Mouse (Mus musculus): Measurements from ENCODE around the gene Pcdh8. TPM values are rescaled to one million over a fixed set of nuclear protein-coding genes. Genes with fewer than 3 reads are reported as not detected.

Gene Pcdh8
- polyA plus RNA-seq, 1 experiment from 2014 or later: not detected

DNA sequence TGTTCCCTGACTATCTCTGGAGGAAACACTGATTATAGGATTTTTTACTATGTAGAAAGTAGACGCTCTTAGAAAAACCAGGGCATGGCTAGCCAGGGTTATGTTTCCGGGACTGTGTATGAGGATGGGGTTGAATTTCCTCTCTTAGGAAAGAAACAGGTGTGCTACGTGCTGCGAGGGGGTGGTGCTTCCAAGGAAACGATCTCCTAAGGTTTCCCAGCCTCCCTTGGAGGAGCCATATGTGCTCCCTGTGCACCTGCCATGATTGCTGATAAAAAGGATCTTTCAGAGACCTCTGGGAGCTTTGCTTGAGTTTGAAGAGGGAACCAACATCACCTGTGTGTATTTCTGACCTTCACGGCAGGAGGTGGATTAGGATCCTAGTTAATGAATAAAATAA, 16.8 kb upstream of the Pcdh8 start:
- no peak for ATAC-seq
- Histone ChIP-seq H3K9ac (replicated peaks; ENCODE audit: low read depth) (no peak overlapping the region), H3K36me3 (ENCODE audit: insufficient read depth, low read length) (no peaks in the 10 kb centered on the region), H3K4me3 (ENCODE audit: low read depth, low read length) (no peak overlapping the region), H3K4me2 (replicated peaks; ENCODE audit: low read depth, low read length) (no peak overlapping the region), H3K27ac (ENCODE audit: low read length) (no peak overlapping the region), H3K4me1 (ENCODE audit: insufficient read depth, low read depth, low read length) (no peaks in the 10 kb centered on the region), H3K9me3 (ENCODE audit: low read length) (no peaks in the 10 kb centered on the region), H3K27me3 (replicated peaks; ENCODE audit: insufficient read depth, low read length) (no peaks in the 10 kb centered on the region)
- no peak for DNase-seq (ENCODE audit: low spot score)
- 78% methylated on average over 6 of the region's 6 CpGs for WGBS
- no peak for TF ChIP-seq EP300 (IDR thresholded peaks at IDR 0.05)
- no peak for TF ChIP-seq CTCF (IDR thresholded peaks at IDR 0.05)

DNA sequence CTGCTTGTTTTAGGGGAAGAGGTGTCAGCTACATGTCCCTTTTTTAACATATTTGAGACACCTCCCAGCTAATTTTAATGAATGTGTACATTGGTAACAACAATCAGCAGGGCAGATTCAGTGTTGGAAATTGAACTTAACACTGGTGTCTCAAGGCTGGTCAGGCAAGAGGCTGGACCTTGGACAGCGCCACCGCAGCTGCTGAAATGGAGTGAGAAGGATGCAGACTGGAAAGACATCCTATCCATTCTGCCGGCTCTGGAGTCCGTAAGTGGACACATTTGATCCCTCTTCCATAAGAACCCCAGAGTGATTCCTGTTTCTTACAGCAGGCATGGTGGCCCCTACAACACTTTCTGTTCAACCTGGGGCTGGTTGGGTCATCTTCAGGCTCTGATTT, 14.3 kb upstream of the Pcdh8 start:
- Histone ChIP-seq H3K4me2 (replicated peaks; ENCODE audit: low read depth, low read length) (no peak overlapping the region), H3K4me1 (ENCODE audit: insufficient read depth, low read depth, low read length) (no peaks in the 10 kb centered on the region), H3K9me3 (ENCODE audit: low read length) (no peaks in the 10 kb centered on the region), H3K36me3 (ENCODE audit: insufficient read depth, low read length) (no peaks in the 10 kb centered on the region), H3K27ac (ENCODE audit: low read length) (no peak overlapping the region), H3K27me3 (replicated peaks; ENCODE audit: insufficient read depth, low read length) (no peaks in the 10 kb centered on the region), H3K4me3 (ENCODE audit: low read depth, low read length) (no peak overlapping the region), H3K9ac (replicated peaks; ENCODE audit: low read depth) (no peak overlapping the region)
- DNase-seq (ENCODE audit: low spot score) (no peak), ATAC-seq (no peak)
- 25% methylated on average over 4 of the region's 4 CpGs for WGBS
- TF ChIP-seq CTCF (IDR thresholded peaks at IDR 0.05) (no peak), EP300 (IDR thresholded peaks at IDR 0.05) (no peak)

DNA sequence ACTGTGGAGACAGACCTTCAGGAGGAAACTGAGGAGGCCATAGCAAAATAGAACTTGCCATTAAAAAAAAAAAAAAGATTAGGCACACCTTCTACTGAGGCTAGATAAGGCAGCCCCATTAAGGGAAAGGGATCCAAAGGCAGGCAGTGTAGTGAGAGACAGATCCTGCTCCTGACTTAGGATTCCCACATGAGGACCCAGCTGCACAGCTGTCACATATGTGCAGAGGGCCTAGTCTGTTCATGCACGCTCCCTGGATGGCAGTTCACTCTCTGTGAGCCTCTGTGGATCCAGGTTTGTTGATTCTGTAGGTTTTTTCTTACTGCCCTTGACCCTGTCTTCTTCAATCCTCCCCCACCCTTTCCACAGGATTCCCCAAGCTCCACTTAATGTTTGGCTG, 9.8 kb upstream of the Pcdh8 start:
- Histone ChIP-seq H3K9me3 (ENCODE audit: low read length) (no peaks in the 10 kb centered on the region), H3K4me2 (replicated peaks; ENCODE audit: low read depth, low read length) (no peak overlapping the region), H3K4me3 (ENCODE audit: low read depth, low read length) (no peak overlapping the region), H3K4me1 (ENCODE audit: insufficient read depth, low read depth, low read length) (no peaks in the 10 kb centered on the region), H3K9ac (replicated peaks; ENCODE audit: low read depth) (no peak overlapping the region), H3K27ac (ENCODE audit: low read length) (no peak overlapping the region), H3K27me3 (replicated peaks; ENCODE audit: insufficient read depth, low read length) (no peaks in the 10 kb centered on the region), H3K36me3 (ENCODE audit: insufficient read depth, low read length) (no peaks in the 10 kb centered on the region)
- ATAC-seq: no peak
- TF ChIP-seq EP300 (IDR thresholded peaks at IDR 0.05) (no peak), CTCF (IDR thresholded peaks at IDR 0.05) (no peak)
- DNase-seq (ENCODE audit: low spot score): no peak
- 46% methylated on average over 1 of the region's 1 CpGs for WGBS

GRCm38 (mm10) chr14:79780332-79780731, 9.2 kb upstream of the Pcdh8 start:
- 0 out of 2 replicates have a peak, but pooled peaks cover 3% of the 10 kb centered on the region for H3K27me3 ChIP-seq (replicated peaks; ENCODE audit: insufficient read depth, low read length)
- WGBS: 24% methylated on average over 6 of the region's 6 CpGs
- no peak for ATAC-seq
- no peak overlapping the region for H3K9ac ChIP-seq (replicated peaks; ENCODE audit: low read depth)
- no peak overlapping the region for H3K27ac ChIP-seq (ENCODE audit: low read length)
- no peak for DNase-seq (ENCODE audit: low spot score)
- H3K4me2 ChIP-seq (replicated peaks; ENCODE audit: low read depth, low read length): no peak overlapping the region
- H3K9me3 ChIP-seq (ENCODE audit: low read length): no peaks in the 10 kb centered on the region
- no peaks in the 10 kb centered on the region for H3K4me1 ChIP-seq (ENCODE audit: insufficient read depth, low read depth, low read length)
- TF ChIP-seq CTCF (IDR thresholded peaks at IDR 0.05) (no peak), EP300 (IDR thresholded peaks at IDR 0.05) (no peak)
- H3K4me3 ChIP-seq (ENCODE audit: low read depth, low read length): no peak overlapping the region
- H3K36me3 ChIP-seq (ENCODE audit: insufficient read depth, low read length): no peaks in the 10 kb centered on the region

- H3K27ac ChIP-seq (ENCODE audit: low read length): no peak overlapping the region
- H3K9me3 ChIP-seq (ENCODE audit: low read length): no peaks in the 10 kb centered on the region
- H3K4me1 ChIP-seq (ENCODE audit: insufficient read depth, low read depth, low read length): no peaks in the 10 kb centered on the region
- H3K4me2 ChIP-seq (replicated peaks; ENCODE audit: low read depth, low read length): no peak overlapping the region
- no peak overlapping the region for H3K9ac ChIP-seq (replicated peaks; ENCODE audit: low read depth)
- H3K27me3 ChIP-seq (replicated peaks; ENCODE audit: insufficient read depth, low read length): 0 out of 2 replicates have a peak, but pooled peaks cover 3% of the 10 kb centered on the region
- no peaks in the 10 kb centered on the region for H3K36me3 ChIP-seq (ENCODE audit: insufficient read depth, low read length)
- 56% methylated on average over 4 of the region's 4 CpGs for WGBS
- TF ChIP-seq EP300 (IDR thresholded peaks at IDR 0.05) (no peak), CTCF (IDR thresholded peaks at IDR 0.05) (no peak)
- ATAC-seq (no peak), DNase-seq (ENCODE audit: low spot score) (no peak)
- no peak overlapping the region for H3K4me3 ChIP-seq (ENCODE audit: low read depth, low read length)
These were observed 8.7 kb upstream of the Pcdh8 start for GRCm38 (mm10) chr14:79779841-79780240.

DNA sequence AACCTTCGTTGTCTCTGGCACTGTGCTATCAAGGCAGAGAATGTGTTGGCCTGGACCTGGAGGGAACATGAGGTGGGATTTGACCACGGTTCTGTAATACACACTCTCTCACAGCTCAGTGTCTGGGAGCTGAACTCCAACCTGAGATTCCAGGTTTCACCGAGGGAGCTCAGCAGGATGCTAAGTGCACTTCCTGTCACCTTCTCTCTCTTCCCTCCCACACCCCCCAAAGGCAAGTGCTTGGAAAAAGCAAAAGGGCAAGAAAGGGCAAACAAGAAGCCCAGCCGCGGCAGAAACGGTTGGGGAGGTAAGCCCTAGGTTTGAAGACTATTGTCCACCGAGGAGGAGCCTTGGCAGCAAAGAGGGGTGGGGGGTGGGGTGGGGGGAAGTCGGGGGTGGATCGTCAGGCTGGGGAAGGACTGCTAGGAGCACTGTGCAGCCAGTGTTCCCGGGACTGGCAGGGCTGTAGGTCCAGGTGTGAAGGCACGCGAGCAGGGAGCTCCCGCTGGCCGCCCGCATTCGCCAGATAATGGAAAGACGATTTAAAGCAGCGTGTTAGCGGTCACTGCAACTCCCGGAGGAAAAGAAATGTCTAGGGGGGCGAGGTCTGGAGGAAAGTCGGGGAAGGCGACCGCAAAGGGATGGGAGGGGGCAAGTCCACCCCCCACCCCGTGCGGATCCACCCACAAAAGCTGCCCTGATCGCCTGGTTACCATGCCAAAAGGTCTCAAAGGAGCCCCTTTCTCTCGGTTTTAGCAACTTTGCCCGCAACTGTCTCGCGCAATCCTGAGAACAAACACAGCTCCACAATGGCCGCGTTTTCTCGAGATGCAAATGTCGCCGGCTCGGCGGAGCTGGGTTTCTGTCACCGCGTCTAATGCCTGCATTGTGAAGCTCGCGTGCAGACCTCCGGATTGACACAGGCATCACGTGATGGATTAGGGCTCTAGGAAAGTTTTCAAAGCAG, 2.6 kb upstream of the Pcdh8 start:
- H3K27me3 ChIP-seq (replicated peaks; ENCODE audit: insufficient read depth, low read length): peaks cover 61% of the 10 kb centered on the region
- ATAC-seq (no peak), DNase-seq (ENCODE audit: low spot score) (no peak)
- H3K4me3 ChIP-seq (ENCODE audit: low read depth, low read length): no peak overlapping the region
- H3K9ac ChIP-seq (replicated peaks; ENCODE audit: low read depth): no peak overlapping the region
- no peak overlapping the region for H3K4me2 ChIP-seq (replicated peaks; ENCODE audit: low read depth, low read length)
- no peaks in the 10 kb centered on the region for H3K9me3 ChIP-seq (ENCODE audit: low read length)
- peaks cover 11% of the 10 kb centered on the region; the same call in 1 of the 2 replicates for H3K4me1 ChIP-seq (ENCODE audit: insufficient read depth, low read depth, low read length)
- no peak overlapping the region for H3K27ac ChIP-seq (ENCODE audit: low read length)
- H3K36me3 ChIP-seq (ENCODE audit: insufficient read depth, low read length): no peaks in the 10 kb centered on the region
- WGBS: 1% methylated on average over 43 of the region's 44 CpGs
- no peak for TF ChIP-seq CTCF (IDR thresholded peaks at IDR 0.05)
- no peak for TF ChIP-seq EP300 (IDR thresholded peaks at IDR 0.05)
